Mouse (Mus musculus): ENCODE results near the gene Usp50. TPM values are rescaled to one million over a fixed set of nuclear protein-coding genes. Genes with fewer than 3 reads are reported as not detected.
A peak's percentile ranks its signal among the peaks of the same experiment; 100 is the strongest.

The Usp50 gene
- total and polyA plus RNA-seq, 3 experiments, result 0.37 to 3.2 (median 0.89) TPM

DNA sequence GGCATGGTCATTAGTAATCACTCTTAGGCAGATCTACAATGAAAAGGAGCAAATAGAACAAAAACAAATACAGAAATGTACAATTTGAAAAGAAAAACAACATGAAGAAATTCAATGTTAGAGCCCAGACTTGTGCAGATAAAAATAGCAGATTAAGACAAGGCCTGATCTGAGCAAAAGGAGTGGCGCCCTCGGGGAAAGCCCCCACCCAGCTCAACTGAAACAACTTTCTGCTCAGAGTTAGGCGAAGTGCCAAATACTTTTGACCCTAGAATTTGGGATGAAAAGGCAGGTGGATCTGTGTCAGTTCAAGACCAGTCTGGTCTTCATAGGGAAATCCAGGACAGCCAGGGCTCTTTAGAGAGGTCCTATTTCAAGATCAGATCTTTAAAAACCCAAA is 117.3 kb downstream of the Usp50 start:
- in situ Hi-C loops (cut with MboI; ENCODE audit: low pct_ligation_motif_present, low pct_unique_long_range_greater_than_20kb, low sequenced_read_pairs) (loop anchor here (10.0 kb wide), 1 partner anchor 61 kb away; no protein-coding TSS in a partner anchor), dilution Hi-C loops (cut with MboI; ENCODE audit: extremely low pct_ligation_motif_present, extremely low pct_unique_long_range_greater_than_20kb, low sequenced_read_pairs) (no loop called here)
- peaks cover 0 to 16% of the 10 kb centered on the region in 2 experiments; a peak in 2 of 4 replicates for H3K4me1 ChIP-seq (ENCODE audit: control insufficient read depth in 1 of 2, insufficient read depth in 2 of 2)
- peaks cover 57% of the 10 kb centered on the region for H3K79me2 ChIP-seq (replicated peaks; ENCODE audit: control insufficient read depth, extremely low read depth, insufficient read depth, poor library complexity, severe bottlenecking)
- H3K4me3 ChIP-seq (replicated peaks in 1 of 3; ENCODE audit: low read depth in 2 of 3, low read length in 2 of 3, poor library complexity in 1 of 3), result no peak overlapping the region
- peaks cover 0 to 28% of the 10 kb centered on the region in 2 experiments for H3K36me3 ChIP-seq (replicated peaks in 1 of 2; ENCODE audit: control insufficient read depth in 1 of 2, insufficient read depth in 1 of 2, low read length in 1 of 2)
- no peaks in the 10 kb centered on the region for H3K9me3 ChIP-seq (replicated peaks; ENCODE audit: low read length)
- TF ChIP-seq ZKSCAN1 (IDR thresholded peaks at IDR 0.05; ENCODE audit: borderline replicate concordance, low read depth, low read length), result no peak
- peak; percentile 46; the same call in 1 of the 2 replicates for TF ChIP-seq MEF2A (IDR thresholded peaks at IDR 0.05; ENCODE audit: borderline replicate concordance, low read depth, low read length)
- no peak for TF ChIP-seq CTCF (conservative IDR thresholded peaks at IDR 0.05 in 1 of 2, IDR thresholded peaks at IDR 0.05 in 1 of 2; ENCODE audit: low read depth in 2 of 2, low read length in 2 of 2)
- no peak for TF ChIP-seq HCFC1 (IDR thresholded peaks at IDR 0.05; ENCODE audit: low read depth, low read length)
- no peak for TF ChIP-seq TCF12 (IDR thresholded peaks at IDR 0.05; ENCODE audit: low read depth, low read length)
- TF ChIP-seq RCOR1 (conservative IDR thresholded peaks at IDR 0.05; ENCODE audit: low read depth, low read length), result no peak
- no peak for TF ChIP-seq UBTF (IDR thresholded peaks at IDR 0.05; ENCODE audit: low read depth, low read length)
- no peak for TF ChIP-seq NRF1 (IDR thresholded peaks at IDR 0.05; ENCODE audit: low read depth, low read length)
- TF ChIP-seq GABPA (IDR thresholded peaks at IDR 0.05; ENCODE audit: insufficient replicate concordance, low read depth, low read length), result no peak
- no peak overlapping the region for H3K27ac ChIP-seq (ENCODE audit: insufficient read depth, low read depth)
- no peak overlapping the region for H3K9ac ChIP-seq (ENCODE audit: insufficient read depth, low read depth)
- DNase-seq (ENCODE audit: extremely low read depth), result peak; percentile 16
- no peak overlapping the region for H3K4me2 ChIP-seq (ENCODE audit: insufficient read depth, low read depth, poor library complexity, severe bottlenecking)
- H3K27me3 ChIP-seq (replicated peaks), result no peaks in the 10 kb centered on the region

DNA sequence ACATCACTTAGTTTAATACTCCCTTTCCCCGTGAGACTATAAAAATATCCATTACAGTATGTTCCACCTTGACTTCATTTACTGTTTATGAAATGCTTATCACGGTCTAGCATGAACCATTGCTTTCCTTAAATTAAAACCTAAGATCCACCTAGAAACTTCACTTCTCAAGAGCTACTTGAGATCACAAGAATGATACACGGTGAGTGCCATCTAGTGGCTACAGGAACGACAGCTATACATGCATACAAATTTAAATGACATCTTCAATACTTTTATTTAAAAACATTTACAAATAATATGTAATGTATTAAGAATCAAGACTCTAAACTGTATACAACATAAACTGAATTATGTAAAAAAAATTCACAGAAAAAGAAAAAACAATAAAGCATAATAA is 119.8 kb downstream of the Usp50 start:
- H3K9ac ChIP-seq (ENCODE audit: insufficient read depth, low read depth), result no peak overlapping the region
- no peak overlapping the region for H3K4me2 ChIP-seq (ENCODE audit: insufficient read depth, low read depth, poor library complexity, severe bottlenecking)
- H3K4me1 ChIP-seq (ENCODE audit: control insufficient read depth in 1 of 2, insufficient read depth in 2 of 2), result peaks cover 0 to 25% of the 10 kb centered on the region in 2 experiments; a peak in 2 of 4 replicates
- H3K27me3 ChIP-seq (replicated peaks), result no peaks in the 10 kb centered on the region
- dilution Hi-C loops (cut with MboI; ENCODE audit: extremely low pct_ligation_motif_present, extremely low pct_unique_long_range_greater_than_20kb, low sequenced_read_pairs), result no loop called here
- TF ChIP-seq MAZ (IDR thresholded peaks at IDR 0.05; ENCODE audit: low read depth, low read length), result no peak
- TF ChIP-seq TBP (conservative IDR thresholded peaks at IDR 0.05; ENCODE audit: low read depth, low read length), result no peak
- no peak for TF ChIP-seq E2F4 (IDR thresholded peaks at IDR 0.05; ENCODE audit: insufficient replicate concordance, low read depth, low read length)
- TF ChIP-seq CHD2 (IDR thresholded peaks at IDR 0.05; ENCODE audit: low read length), result no peak
- no peak for TF ChIP-seq USF1 (IDR thresholded peaks at IDR 0.05; ENCODE audit: low read depth, low read length)
- no peak for TF ChIP-seq MEF2A (IDR thresholded peaks at IDR 0.05; ENCODE audit: borderline replicate concordance, low read depth, low read length)
- no peak for TF ChIP-seq JUN (IDR thresholded peaks at IDR 0.05; ENCODE audit: insufficient read depth, low read depth, low read length)
- no peak for TF ChIP-seq TCF12 (IDR thresholded peaks at IDR 0.05; ENCODE audit: low read depth, low read length)
- TF ChIP-seq ETS1 (conservative IDR thresholded peaks at IDR 0.05; ENCODE audit: low read depth, low read length), result no peak
- TF ChIP-seq ZNF384 (IDR thresholded peaks at IDR 0.05; ENCODE audit: low read depth, low read length), result no peak
- no peak for TF ChIP-seq EP300 (IDR thresholded peaks at IDR 0.05; ENCODE audit: low read length)
- TF ChIP-seq ELF1 (IDR thresholded peaks at IDR 0.05; ENCODE audit: low read depth, low read length), result no peak
- peak in 1 of 2 experiments; percentile 84; a peak in 2 of 4 replicates for TF ChIP-seq CTCF (conservative IDR thresholded peaks at IDR 0.05 in 1 of 2, IDR thresholded peaks at IDR 0.05 in 1 of 2; ENCODE audit: low read depth in 2 of 2, low read length in 2 of 2)
- no peak for TF ChIP-seq ZC3H11A (IDR thresholded peaks at IDR 0.05; ENCODE audit: low read depth, low read length)
- TF ChIP-seq USF2 (conservative IDR thresholded peaks at IDR 0.05; ENCODE audit: low read depth, low read length), result no peak
- peak; percentile 62 for TF ChIP-seq SMC3 (IDR thresholded peaks at IDR 0.05; ENCODE audit: low read depth, low read length)
- no peak for TF ChIP-seq KAT2A (IDR thresholded peaks at IDR 0.05; ENCODE audit: insufficient replicate concordance, low read length)
- no peak for TF ChIP-seq SIN3A (IDR thresholded peaks at IDR 0.05; ENCODE audit: low read length)
- no peak for TF ChIP-seq RCOR1 (conservative IDR thresholded peaks at IDR 0.05; ENCODE audit: low read depth, low read length)
- peak; percentile 75 for TF ChIP-seq RAD21 (IDR thresholded peaks at IDR 0.05; ENCODE audit: low read depth, low read length)
- TF ChIP-seq GABPA (IDR thresholded peaks at IDR 0.05; ENCODE audit: insufficient replicate concordance, low read depth, low read length), result no peak
- TF ChIP-seq PAX5 (IDR thresholded peaks at IDR 0.05; ENCODE audit: low read length), result no peak
- no peak for TF ChIP-seq MAFK (IDR thresholded peaks at IDR 0.05; ENCODE audit: insufficient replicate concordance, low read length)
- no peak for TF ChIP-seq MYC (IDR thresholded peaks at IDR 0.05; ENCODE audit: low read depth, low read length)
- no peak for TF ChIP-seq HCFC1 (IDR thresholded peaks at IDR 0.05; ENCODE audit: low read depth, low read length)
- no peak for TF ChIP-seq IRF4 (IDR thresholded peaks at IDR 0.05; ENCODE audit: low read depth, low read length)
- peaks cover 0 to 19% of the 10 kb centered on the region in 2 experiments for H3K36me3 ChIP-seq (replicated peaks in 1 of 2; ENCODE audit: control insufficient read depth in 1 of 2, insufficient read depth in 1 of 2, low read length in 1 of 2)
- H3K27ac ChIP-seq (ENCODE audit: insufficient read depth, low read depth), result no peak overlapping the region
- no peak overlapping the region for H3K4me3 ChIP-seq (replicated peaks in 1 of 3; ENCODE audit: low read depth in 2 of 3, low read length in 2 of 3, poor library complexity in 1 of 3)
- DNase-seq (ENCODE audit: extremely low read depth), result peak; percentile 59
- H3K79me2 ChIP-seq (replicated peaks; ENCODE audit: control insufficient read depth, extremely low read depth, insufficient read depth, poor library complexity, severe bottlenecking), result peaks cover 37% of the 10 kb centered on the region
- H3K9me3 ChIP-seq (replicated peaks; ENCODE audit: low read length), result no peaks in the 10 kb centered on the region
- in situ Hi-C loops (cut with MboI; ENCODE audit: low pct_ligation_motif_present, low pct_unique_long_range_greater_than_20kb, low sequenced_read_pairs), result loop anchor here (10.0 kb wide), 1 partner anchor 59 kb away; no protein-coding TSS in a partner anchor
